Mouse (Mus musculus): ENCODE measurements around the gene Nudt17.
A peak's percentile ranks its signal among the peaks of the same experiment; 100 is the strongest.
"Not testable (repeated sequence)": the region's sequence is repeated elsewhere in the genome, so short reads cannot be mapped to it uniquely, and the experiment has no call there.

Gene Nudt17

GRCm38 (mm10) chr3:96707903-96708683 lies at the start of gene Nudt17:
Gene Nudt17, minus strand, starts transcription at chr3:96708562.
- DNase-seq (ENCODE audit: low spot score) = peak; percentile 50

- no peak for DNase-seq (ENCODE audit: low spot score)
These were observed 49.3 kb upstream of the Nudt17 start for GRCm38 (mm10) chr3:96757691-96758090.

- no peak for DNase-seq (ENCODE audit: low spot score)
These were observed 47.6 kb upstream of the Nudt17 start for GRCm38 (mm10) chr3:96755935-96756334.

- no peak for DNase-seq (ENCODE audit: low spot score)
These were observed 38.5 kb upstream of the Nudt17 start for GRCm38 (mm10) chr3:96746829-96747228.

DNA sequence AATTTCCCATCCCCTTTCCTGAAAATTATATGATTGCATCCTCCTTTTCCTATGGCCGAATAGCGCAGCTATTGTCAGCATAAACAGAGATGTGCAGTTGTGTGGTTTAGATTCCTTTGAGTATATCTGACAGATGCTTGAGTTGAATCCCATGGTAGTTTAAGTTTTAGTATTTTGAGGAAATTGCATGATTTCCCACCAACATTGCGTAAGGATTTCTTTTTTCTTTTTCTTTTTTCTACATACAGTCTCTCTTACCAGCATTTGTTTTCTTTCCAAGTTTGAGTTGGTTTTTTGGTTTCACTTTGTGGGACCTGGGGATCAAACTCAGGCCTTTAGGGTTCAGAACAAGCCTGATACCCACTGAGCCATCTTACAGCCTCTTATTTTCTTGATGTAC lies 36.0 kb upstream of the Nudt17 start:
- DNase-seq (ENCODE audit: low spot score) = no peak

DNA sequence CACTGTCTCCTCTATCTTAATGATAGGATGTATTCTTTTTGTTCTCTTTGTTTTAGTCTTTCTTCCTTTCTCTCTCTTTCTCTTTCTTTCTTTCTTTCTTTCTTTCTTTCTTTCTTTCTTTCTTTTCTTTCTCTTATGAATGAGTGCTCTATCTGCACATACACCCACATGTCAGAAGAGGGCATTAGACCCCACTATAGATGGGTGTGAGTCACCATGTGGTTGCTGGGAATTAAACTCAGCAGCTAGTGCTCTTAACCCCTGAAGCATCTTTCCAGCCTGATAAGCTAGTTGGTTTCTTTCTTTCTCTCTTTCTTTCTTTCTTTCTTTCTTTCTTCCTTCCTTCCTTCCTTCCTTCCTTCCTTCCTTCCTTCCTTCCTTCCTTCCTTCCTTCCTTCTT lies 31.9 kb upstream of the Nudt17 start:
- not testable (repeated sequence) for DNase-seq (ENCODE audit: low spot score)

- DNase-seq (ENCODE audit: low spot score) = no peak
These were observed 29.6 kb upstream of the Nudt17 start for GRCm38 (mm10) chr3:96737995-96738394.

DNA sequence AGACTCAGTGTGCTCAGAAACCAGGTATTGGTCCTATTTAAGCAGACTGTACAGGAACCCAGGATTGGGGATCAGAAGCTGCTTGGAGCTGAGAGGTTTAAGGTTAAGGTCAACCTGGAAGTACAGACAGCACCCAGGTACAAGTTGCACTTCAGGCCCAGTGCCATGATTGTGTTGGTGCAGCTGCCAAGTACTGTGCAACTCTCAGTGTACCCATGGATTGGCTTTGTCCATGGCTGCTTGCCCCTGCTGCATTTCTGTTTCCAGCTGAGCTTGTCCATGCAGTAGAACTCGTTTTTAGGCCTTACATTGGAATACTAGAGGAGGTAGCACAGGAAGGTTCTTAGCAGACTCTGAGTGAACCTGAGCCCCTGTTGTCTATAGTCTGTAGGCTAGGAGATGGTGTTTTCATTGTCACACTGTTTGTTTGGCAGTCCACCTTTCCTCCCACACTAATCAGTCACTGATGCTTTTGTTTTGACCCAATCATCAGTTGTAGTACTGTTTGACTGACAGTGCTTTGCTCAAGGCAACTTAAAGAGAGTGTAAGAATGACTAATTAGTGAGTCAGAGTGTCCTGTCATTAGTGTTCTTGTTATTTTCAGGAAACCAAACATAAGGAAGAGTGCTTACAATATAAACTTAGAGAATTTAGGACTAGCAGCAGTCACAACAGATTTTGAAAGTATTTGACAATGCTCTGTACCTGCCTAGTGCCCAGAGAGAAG lies 28.8 kb upstream of the Nudt17 start:
- no peak for DNase-seq (ENCODE audit: low spot score)

DNA sequence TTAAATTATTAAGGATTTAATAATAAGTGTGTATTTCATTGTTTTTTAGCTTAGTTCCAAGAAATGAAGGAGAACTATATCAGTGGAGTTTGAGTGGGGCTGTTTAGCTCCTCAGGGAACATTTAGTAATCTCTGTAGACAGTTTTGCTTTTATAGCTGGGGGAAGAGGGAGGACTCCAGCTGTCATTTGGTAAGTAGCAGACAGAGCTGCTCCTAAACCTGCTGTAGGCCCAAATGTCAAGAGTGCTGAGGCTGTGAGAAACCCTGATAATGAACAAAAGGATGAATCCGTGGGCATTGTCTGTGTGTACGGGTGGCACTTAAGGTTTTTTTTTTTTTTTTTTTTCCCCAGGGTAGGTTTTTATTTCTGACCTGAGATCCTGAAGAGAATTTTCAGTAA lies 26.8 kb upstream of the Nudt17 start:
- no peak for DNase-seq (ENCODE audit: low spot score)

DNA sequence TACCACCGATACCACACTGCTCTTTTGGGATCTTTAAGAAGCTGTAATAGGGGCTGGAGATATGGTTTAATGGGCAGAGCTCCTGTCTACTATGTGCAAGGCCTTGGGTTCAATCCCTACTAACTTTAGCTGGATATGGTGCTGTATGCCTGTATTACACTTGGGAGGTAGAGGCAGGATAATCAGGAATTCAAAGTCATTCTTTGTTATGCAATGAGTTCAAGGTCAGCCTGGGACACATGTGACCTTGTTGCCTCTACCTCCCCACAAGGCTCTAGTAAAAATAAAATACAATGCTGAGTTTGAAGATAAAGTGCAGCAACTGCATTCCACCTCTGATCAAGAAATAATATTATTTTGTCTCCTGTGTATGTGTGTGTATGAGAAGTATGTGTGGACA lies 25.6 kb upstream of the Nudt17 start:
- DNase-seq (ENCODE audit: low spot score) = no peak

DNA sequence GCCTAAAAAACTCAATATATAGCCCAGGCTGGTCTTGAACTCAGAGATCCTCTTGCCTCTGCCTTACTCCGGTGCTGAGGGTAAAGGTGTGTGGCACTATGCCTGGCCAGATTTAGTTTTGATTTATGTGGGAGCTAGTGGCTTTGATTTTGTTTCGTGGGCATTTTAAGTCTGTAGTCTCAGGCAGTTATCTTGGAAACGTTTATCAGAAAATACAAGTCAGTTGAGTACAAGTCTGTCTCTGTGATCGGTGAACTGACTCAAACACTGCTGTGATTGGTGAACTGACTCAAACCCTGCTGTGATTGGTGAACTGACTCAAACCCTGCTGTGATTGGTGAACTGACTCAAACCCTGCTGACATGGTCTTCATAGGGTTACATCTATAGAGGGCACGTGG lies 22.4 kb upstream of the Nudt17 start:
- no peak for DNase-seq (ENCODE audit: low spot score)

DNA sequence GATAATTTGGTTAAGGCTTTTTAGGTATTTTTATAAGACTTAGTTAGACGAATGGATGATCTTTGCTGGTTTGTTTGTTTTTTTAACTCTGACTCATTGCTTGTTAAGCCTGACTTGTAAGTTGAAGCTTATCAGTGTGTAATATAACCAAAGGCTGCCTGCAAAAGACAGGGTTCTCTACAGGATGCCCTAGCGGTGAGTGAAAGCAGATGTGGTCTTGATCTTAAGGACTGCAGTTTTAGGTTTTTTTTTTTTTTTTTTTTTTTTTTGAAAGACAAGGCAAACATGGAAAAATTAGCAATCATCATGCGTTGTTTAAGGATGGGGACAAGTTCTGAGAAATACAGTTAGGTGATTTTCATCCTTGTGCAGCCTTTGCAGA lies 21.0 kb upstream of the Nudt17 start:
- no peak for DNase-seq (ENCODE audit: low spot score)

DNA sequence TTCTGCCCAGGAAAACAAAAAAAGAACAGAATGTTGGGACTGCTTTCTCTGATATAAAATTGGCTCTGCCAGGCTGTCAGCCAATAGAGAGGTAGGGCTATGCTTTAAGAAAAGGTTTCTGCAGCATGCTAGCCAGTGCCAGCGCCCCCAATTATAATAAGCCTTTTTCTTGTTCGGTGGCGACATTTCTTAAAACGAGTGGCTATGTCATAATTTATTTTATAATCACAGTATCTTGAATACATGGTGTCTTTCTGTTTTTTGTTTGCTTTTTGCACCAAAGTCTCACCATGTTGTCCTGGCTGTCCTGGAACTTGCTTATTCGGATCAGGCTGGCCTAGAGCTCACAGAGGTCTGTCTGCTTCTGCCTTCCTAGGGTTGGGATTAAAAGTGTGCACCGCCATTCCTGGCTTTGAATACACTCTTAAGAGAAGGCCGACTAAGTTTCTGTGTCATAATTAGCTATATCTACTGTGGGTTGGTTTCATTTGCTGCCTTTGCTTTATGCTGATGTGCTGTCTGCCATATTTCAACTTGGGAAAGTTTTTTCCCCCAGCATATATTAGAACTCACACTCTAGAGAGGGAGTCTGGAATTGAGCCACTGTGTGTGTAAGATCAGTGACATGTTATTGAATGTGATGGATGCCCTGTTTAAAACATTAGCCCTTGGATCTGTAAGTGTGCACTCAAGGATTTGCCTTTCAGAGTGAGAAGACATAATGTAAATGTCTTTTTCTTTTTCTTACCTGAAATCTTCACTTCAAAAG lies 20.5 kb upstream of the Nudt17 start:
- DNase-seq (ENCODE audit: low spot score) = no peak

DNA sequence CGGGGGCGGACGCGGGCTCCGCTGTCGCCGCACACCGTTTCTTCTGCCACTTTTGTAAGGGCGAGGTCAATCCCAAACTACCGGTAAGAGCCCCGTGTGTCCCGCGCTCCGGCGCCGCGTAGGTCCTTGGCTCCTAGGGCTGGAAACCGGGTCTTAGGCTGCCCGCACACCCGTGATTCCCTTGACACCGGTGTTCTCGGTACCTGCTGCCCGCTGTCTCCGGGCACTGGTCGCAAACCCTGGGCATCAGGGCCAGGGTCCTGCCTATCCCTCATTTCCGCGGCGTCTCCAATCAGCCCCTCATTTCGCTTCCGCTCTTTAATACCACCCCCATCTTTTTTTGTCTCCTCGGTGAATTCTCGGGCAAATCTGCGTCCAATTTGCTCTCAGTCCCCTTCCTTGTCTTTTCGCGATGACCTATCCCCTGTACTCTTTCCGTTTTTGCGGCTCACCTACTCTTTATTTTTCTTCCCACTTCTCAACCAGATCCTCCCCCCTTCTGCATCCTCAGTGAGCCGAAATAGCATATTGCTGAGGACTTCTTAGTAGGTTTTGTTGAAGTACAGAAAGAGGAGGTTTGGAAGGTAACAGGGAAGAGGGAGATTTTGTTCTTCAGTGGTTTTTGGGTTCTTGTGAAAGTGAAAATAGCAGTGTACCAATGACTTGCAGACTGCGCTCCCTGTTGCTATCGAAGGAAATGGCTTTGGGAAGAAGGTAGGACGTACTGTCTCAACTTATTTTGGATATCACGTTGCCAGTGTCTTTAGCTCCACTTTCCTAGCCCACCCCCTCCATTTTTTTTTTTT lies 19.7 kb upstream of the Nudt17 start:
- DNase-seq (ENCODE audit: low spot score) = no peak

- DNase-seq (ENCODE audit: low spot score) = peak; percentile 96
These were observed 19.0 kb upstream of the Nudt17 start, which contains the start of the genes Polr3c and Rnf115 for GRCm38 (mm10) chr3:96727343-96727827. Gene Polr3c, minus strand, starts transcription at chr3:96727628. Gene Rnf115, plus strand, starts transcription at chr3:96727664.

- no peak for DNase-seq (ENCODE audit: low spot score)
These were observed 10.8 kb upstream of the Nudt17 start for GRCm38 (mm10) chr3:96719173-96719572.

DNA sequence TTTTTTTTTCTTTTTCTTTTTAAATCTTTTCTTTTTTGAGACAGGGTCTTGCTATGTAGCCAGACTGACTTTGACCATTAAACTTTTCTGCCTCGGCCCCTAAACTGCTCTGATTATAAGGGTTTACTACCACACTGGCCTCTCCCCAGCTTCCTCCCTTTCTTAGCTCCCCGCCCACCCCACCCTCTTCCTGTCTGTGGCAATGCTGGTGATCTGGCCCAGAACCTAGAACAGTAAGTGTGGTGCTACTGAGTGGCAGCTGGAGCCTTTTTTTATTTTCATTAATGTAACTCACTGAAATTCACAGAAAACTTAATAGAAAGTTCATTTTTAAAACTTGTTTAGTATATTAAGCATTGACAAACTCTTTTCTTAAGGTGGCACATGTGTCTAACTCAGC lies 7.5 kb upstream of the Nudt17 start:
- DNase-seq (ENCODE audit: low spot score) = no peak

GRCm38 (mm10) chr3:96714286-96714685 lies 5.9 kb upstream of the Nudt17 start:
- no peak for DNase-seq (ENCODE audit: low spot score)

- no peak for DNase-seq (ENCODE audit: low spot score)
These were observed 312 bp upstream of the Nudt17 start for GRCm38 (mm10) chr3:96708684-96709064.

DNA sequence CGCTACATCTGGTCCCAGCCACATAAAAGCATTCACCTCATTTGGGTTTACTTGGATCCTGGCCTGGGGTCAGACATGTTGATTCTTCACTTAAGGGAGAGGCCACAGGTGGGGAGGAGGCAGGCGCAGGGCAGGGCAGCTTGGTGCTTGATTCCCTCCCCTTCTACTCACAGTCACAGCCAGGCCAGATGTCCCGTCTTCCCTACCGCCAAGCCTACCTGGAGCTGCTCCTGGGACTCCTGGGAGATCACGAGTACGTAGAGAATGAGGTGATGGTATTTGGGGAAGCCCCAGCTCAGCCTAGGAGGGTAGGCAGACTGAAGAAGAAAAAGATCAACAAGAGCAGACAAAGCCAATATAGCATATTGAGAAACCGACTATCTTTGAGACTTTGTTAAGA lies 1.4 kb downstream of the Nudt17 start:
- no peak for DNase-seq (ENCODE audit: low spot score)

DNA sequence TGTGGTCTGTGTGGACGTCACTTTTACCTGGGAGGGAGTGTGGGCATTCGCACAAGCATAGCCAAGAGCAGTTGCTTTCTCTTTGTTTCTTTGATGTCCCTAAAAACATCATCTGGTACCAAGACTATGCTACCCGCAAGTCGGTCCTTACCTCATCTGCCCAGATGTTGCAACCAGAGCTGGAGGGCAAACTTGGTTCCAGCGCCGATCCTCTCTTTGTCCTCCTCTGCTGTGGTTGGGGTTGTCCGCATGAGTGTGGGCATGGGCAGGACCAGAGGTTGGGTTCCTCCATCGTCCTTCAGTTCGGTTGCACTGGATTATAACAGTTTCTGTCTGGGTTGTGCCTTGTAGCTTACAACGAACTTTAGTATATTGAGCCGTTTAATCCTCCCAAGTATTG lies 2.1 kb downstream of the Nudt17 start:
- no peak for DNase-seq (ENCODE audit: low spot score)

- DNase-seq (ENCODE audit: low spot score) = no peak
These were observed 3.6 kb downstream of the Nudt17 start for GRCm38 (mm10) chr3:96704778-96705177.
